Mouse (Mus musculus): ENCODE measurements around the gene Gnaq.
"Not testable (repeated sequence)": the region's sequence is repeated elsewhere in the genome, so short reads cannot be mapped to it uniquely, and the experiment has no call there.

DNA sequence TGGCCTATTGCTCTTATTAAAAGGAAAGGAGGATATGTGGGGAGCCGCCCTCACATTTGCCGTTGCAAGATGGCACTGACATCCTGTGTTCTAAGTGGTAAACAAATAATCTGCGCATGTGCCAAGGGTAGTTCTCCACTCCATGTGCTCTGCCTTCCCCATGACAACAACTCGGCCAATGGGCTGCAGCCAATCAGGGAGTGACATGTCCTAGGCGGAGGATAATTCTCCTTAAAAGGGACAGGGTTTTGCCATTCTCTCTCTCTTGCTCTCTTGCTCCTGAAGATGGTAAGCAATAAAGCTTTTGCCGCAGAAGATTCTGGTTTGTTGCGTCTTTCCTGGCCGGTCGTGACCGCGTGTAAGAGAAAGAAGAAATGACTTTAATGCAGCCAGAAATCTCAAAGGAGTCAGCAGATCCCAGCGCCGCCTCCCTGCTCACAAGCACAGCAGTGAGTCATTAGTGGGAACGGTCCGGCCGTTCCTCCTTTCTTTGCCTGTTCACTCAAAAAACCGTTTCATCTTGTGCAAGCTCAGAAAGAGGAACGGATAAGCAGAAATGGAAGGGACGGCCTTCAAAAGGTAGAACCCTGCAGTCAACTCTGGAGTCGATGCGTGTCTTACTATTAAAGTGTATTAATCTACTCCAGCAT, 48.5 kb upstream of the Gnaq start:
- not testable (repeated sequence) for TF ChIP-seq CTCF (IDR thresholded peaks at IDR 0.05; ENCODE audit: low read depth); EP300 (optimal IDR thresholded peaks at IDR 0.05)
